Mouse (Mus musculus): Measurements from ENCODE around the gene Asic3.
"Not testable (repeated sequence)": the region's sequence is repeated elsewhere in the genome, so short reads cannot be mapped to it uniquely, and the experiment has no call there.

Asic3 gene

GRCm38 (mm10) chr5:24388246-24388915, 24.8 kb upstream of the Asic3 start:
- no peak for DNase-seq (ENCODE audit: low spot score)

GRCm38 (mm10) chr5:24389011-24389657, 24.1 kb upstream of the Asic3 start:
- DNase-seq (ENCODE audit: low spot score), result peak; percentile 58

GRCm38 (mm10) chr5:24389658-24390020, 23.6 kb upstream of the Asic3 start:
- no peak for DNase-seq (ENCODE audit: low spot score)

GRCm38 (mm10) chr5:24391864-24392263, 21.3 kb upstream of the Asic3 start, which contains the start of gene Atg9b:
Atg9b (minus strand) TSS chr5:24392143.
- no peak for DNase-seq (ENCODE audit: low spot score)

- no peak for DNase-seq (ENCODE audit: low spot score)
Observed at GRCm38 (mm10) chr5:24392724-24393123, 20.5 kb upstream of the Asic3 start.

GRCm38 (mm10) chr5:24393392-24393997, 19.7 kb upstream of the Asic3 start, which contains the start of gene Abcb8:
Abcb8 (plus strand) TSS chr5:24393663.
- peak; percentile 89 for DNase-seq (ENCODE audit: low spot score)

- peak; percentile 98 for DNase-seq (ENCODE audit: low spot score)
Observed at GRCm38 (mm10) chr5:24394165-24394894, 18.9 kb upstream of the Asic3 start.

- not testable (repeated sequence) for DNase-seq (ENCODE audit: low spot score)
Observed at GRCm38 (mm10) chr5:24396254-24396653, 16.9 kb upstream of the Asic3 start.

- no peak for DNase-seq (ENCODE audit: low spot score)
Observed at GRCm38 (mm10) chr5:24399686-24400085, 13.5 kb upstream of the Asic3 start.

- no peak for DNase-seq (ENCODE audit: low spot score)
Observed at GRCm38 (mm10) chr5:24400362-24400761, 12.8 kb upstream of the Asic3 start.

- no peak for DNase-seq (ENCODE audit: low spot score)
Observed at GRCm38 (mm10) chr5:24400911-24401605, 12.1 kb upstream of the Asic3 start.

GRCm38 (mm10) chr5:24401969-24402368, 11.2 kb upstream of the Asic3 start:
- no peak for DNase-seq (ENCODE audit: low spot score)

- DNase-seq (ENCODE audit: low spot score), result no peak
Observed at GRCm38 (mm10) chr5:24404594-24405360, 8.4 kb upstream of the Asic3 start.

GRCm38 (mm10) chr5:24405389-24405876, 7.8 kb upstream of the Asic3 start:
- DNase-seq (ENCODE audit: low spot score), result no peak

GRCm38 (mm10) chr5:24408651-24409050, 4.5 kb upstream of the Asic3 start:
- DNase-seq (ENCODE audit: low spot score), result no peak

- DNase-seq (ENCODE audit: low spot score), result no peak
Observed at GRCm38 (mm10) chr5:24409466-24409865, 3.7 kb upstream of the Asic3 start.

GRCm38 (mm10) chr5:24412063-24412462, 1.1 kb upstream of the Asic3 start:
- no peak for DNase-seq (ENCODE audit: low spot score)

- DNase-seq (ENCODE audit: low spot score), result no peak
Observed at GRCm38 (mm10) chr5:24413938-24414337, 746 bp downstream of the Asic3 start.

GRCm38 (mm10) chr5:24416222-24416736, 3.1 kb downstream of the Asic3 start:
- DNase-seq (ENCODE audit: low spot score), result peak; percentile 68

- DNase-seq (ENCODE audit: low spot score), result no peak
Observed at GRCm38 (mm10) chr5:24417587-24417986, 4.4 kb downstream of the Asic3 start.

- DNase-seq (ENCODE audit: low spot score), result no peak
Observed at GRCm38 (mm10) chr5:24420381-24420780, 7.2 kb downstream of the Asic3 start.

All from lung, postnatal 25 days (tissue).